Mouse (Mus musculus) liver, postnatal 0 days (tissue): ENCODE results near the gene Fam168a.

Experiments used
- CTCF ChIP-seq: sonication (generic); IDR thresholded peaks from 2 replicates; pipeline ENCODE4 v1.5.1; 2016; ENCODE audit warnings: antibody characterized with exemption, low read depth
- EP300 ChIP-seq: IDR thresholded peaks from 2 replicates; pipeline ENCODE4 v1.6.1; 2016; ENCODE audit warnings: antibody characterized with exemption, low read depth, mild to moderate bottlenecking

DNA sequence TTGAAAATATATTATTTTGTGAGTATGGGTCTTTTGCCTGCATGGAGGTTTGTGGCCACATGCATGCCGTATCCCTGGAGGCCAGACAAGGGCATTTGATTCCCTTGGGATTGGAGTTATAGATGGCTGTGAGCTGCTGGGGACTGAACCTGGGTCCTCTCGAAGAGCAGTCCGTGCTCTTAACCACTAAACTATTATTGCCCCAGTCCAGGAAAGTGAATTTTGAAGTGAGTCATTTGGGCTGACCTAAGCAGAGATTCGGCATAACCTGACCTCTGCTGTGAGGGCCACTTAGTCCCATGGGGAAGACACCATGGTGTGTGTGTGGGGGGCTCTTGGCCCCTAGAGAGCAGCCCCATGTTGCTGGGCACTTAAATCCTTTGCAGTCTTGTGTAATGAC, 164.9 kb downstream of the Fam168a start:
- TF ChIP-seq CTCF = no peak
- no peak for TF ChIP-seq EP300
